Mouse (Mus musculus) hindbrain, embryonic 15.5 days (tissue): ENCODE results near the gene Mansc1. TPM values are rescaled to one million over a fixed set of nuclear protein-coding genes. Genes with fewer than 3 reads are reported as not detected.

Experiments used
- ATAC-seq: fragments of 200-750 bp; cut with Nextera tagmentation; 2 replicates; pipeline ENCODE4 v1.8.0; 2017; ENCODE audit warnings: low read depth, moderate number of reproducible peaks, moderate TSS enrichment; ENCODE audit not compliant: low FRiP score
- H3K27ac ChIP-seq: fragments of 300-500 bp; sonication (generic); replicated peaks from 2 replicates; pipeline ENCODE4 v1.5.1; 2015; ENCODE audit warnings: mild to moderate bottlenecking, inconsistent platforms
- H3K27me3 ChIP-seq: fragments of 300-500 bp; sonication (generic); 2 replicates; pipeline ENCODE4 v1.6.1; 2015; ENCODE audit warnings: control low read depth, inconsistent platforms
- H3K36me3 ChIP-seq: fragments of 300-500 bp; sonication (generic); 2 replicates; pipeline ENCODE4 v1.6.1; 2015; ENCODE audit warnings: control low read depth, inconsistent platforms
- H3K4me1 ChIP-seq: fragments of 300-500 bp; sonication (generic); replicated peaks from 2 replicates; pipeline ENCODE4 v1.6.1; 2015; ENCODE audit warnings: control low read depth, inconsistent platforms
- H3K4me2 ChIP-seq: fragments of 300-500 bp; sonication (generic); 2 replicates; pipeline ENCODE4 v1.6.1; 2015; ENCODE audit warnings: moderate library complexity, mild to moderate bottlenecking, inconsistent platforms
- H3K4me3 ChIP-seq: fragments of 300-500 bp; sonication (generic); 2 replicates; pipeline ENCODE4 v1.5.1; 2015; ENCODE audit warnings: mild to moderate bottlenecking, inconsistent platforms
- H3K9ac ChIP-seq: fragments of 300-500 bp; sonication (generic); 2 replicates; pipeline ENCODE4 v1.6.1; 2015; ENCODE audit warnings: inconsistent platforms
- H3K9me3 ChIP-seq: fragments of 300-500 bp; sonication (generic); 2 replicates; pipeline ENCODE4 v1.6.1; 2016; ENCODE audit warnings: control low read depth, inconsistent platforms
- WGBS: fragments of 180-500 bp; shearing (Covaris S2); methylation state at CpG from one replicate; pipeline ENCODE4 v1.1.7; 2015; 5-methylcytosine and 5-hydroxymethylcytosine counted together
- polyA plus RNA-seq: library from polyadenylated mRNA; unstranded; fragments of >200 nt; fragmentation: Nextera tagmentation; extraction: Ambion mirVana; gene quantifications from 2 replicates; pipeline ENCODE4 v1.2.1, GENCODE M21; 2015

The Mansc1 gene
- polyA plus RNA-seq, 1 experiment from 2014 or later = 1.3 TPM

DNA sequence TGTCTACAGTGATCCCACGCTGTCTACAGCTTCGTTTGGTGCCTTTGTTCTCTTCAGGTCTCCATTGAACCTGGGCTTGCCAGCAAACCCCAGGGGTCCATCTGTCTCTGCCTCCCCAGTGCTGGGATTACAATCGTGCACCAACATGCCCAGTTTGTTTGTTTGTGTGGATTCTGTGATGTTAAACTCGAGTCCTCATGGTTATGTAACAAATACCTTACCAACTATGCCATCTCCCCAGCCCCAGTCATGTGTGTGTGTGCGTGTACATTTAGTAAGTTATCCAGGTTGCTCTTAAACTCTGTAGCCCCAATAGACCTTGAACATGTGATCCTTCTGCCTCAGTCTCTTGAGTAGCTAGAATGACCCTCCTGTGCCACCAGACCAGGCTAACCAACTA lies 46.0 kb downstream of the Mansc1 start:
- no peaks in the 10 kb centered on the region for H3K27me3 ChIP-seq
- no peaks in the 10 kb centered on the region for H3K36me3 ChIP-seq
- no peak overlapping the region for H3K9ac ChIP-seq
- ATAC-seq = no peak
- H3K27ac ChIP-seq = no peak overlapping the region
- no peaks in the 10 kb centered on the region for H3K9me3 ChIP-seq
- H3K4me1 ChIP-seq = no peaks in the 10 kb centered on the region
- H3K4me2 ChIP-seq = no peak overlapping the region
- no peak overlapping the region for H3K4me3 ChIP-seq
- 80% methylated on average over 5 of the region's 5 CpGs for WGBS

DNA sequence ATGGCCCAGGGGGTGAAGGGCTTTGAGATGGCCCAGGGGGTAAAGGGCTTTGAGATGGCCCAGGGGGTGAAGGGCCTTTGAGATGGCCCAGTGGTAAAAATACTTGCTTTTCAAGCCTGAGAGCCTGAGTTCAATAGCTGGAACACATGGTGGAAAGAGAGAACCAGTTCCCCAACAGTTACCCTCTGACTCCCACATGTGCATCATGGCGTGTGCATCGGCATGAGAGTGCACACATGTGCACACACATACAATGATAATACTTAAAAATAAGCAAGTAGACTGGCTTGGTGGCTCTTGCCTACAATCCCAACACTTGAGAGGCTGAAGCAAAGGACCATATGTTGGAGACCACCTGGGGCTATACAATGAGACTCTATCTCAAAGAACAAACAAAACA lies 47.7 kb downstream of the Mansc1 start:
- H3K27ac ChIP-seq = no peak overlapping the region
- H3K4me1 ChIP-seq = no peaks in the 10 kb centered on the region
- WGBS = 98% methylated on average over 2 of the region's 2 CpGs
- ATAC-seq = no peak
- no peak overlapping the region for H3K9ac ChIP-seq
- H3K9me3 ChIP-seq = no peaks in the 10 kb centered on the region
- no peaks in the 10 kb centered on the region for H3K27me3 ChIP-seq
- no peaks in the 10 kb centered on the region for H3K36me3 ChIP-seq
- H3K4me2 ChIP-seq = no peak overlapping the region
- H3K4me3 ChIP-seq = no peak overlapping the region

DNA sequence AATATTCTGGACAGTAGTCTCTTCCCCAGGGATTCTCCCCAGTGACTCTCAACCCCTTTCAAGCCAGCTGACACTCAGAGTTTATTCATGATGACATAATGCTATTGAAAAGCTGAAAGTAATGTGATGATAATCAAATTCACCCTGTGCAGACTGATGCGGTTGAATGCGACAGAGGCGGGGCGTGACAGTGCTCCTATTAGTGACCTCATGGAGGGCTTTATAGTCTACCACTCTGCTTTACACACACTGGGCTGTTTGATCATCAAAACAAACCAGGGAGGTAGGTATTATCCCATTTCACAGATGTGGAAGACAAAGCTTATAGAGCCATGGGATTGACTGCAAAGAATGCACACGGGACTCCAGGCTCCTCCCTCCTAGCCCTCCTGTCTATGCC lies 50.2 kb downstream of the Mansc1 start:
- H3K9me3 ChIP-seq = no peaks in the 10 kb centered on the region

DNA sequence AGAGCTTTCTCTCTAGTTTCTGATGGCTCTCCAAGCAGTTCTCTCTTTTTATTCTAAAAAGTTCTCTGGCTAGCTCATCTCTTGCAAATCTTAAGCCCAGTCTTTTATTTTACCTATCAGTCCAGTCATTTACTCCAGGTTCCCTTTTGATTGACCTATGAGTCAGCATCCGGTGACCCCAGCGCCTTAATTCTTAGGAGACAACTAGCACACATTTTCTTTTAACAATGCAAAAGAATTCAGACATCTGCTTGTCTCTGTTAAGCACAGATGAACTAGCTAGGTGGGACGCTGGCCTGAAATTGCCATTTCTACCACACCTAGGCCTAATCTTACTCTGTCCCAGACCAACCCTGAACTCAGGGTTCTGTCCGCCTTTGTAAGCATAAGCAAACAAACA lies 52.8 kb downstream of the Mansc1 start:
- Histone ChIP-seq H3K36me3 (no peaks in the 10 kb centered on the region), H3K9me3 (no peaks in the 10 kb centered on the region), H3K4me2 (no peak overlapping the region), H3K4me3 (no peak overlapping the region), H3K4me1 (no peaks in the 10 kb centered on the region), H3K9ac (no peak overlapping the region), H3K27ac (no peak overlapping the region), H3K27me3 (no peaks in the 10 kb centered on the region)
- no peak for ATAC-seq
- WGBS = 92% methylated on average over 4 of the region's 4 CpGs

More for the DNA sequence above, 50.2 kb downstream of the Mansc1 start:
- no peak for ATAC-seq
- H3K27ac ChIP-seq = no peak overlapping the region
- no peaks in the 10 kb centered on the region for H3K36me3 ChIP-seq
- H3K4me3 ChIP-seq = no peak overlapping the region
- H3K9ac ChIP-seq = no peak overlapping the region
- no peak overlapping the region for H3K4me2 ChIP-seq
- no peaks in the 10 kb centered on the region for H3K27me3 ChIP-seq
- 26% methylated on average over 5 of the region's 5 CpGs for WGBS
- no peaks in the 10 kb centered on the region for H3K4me1 ChIP-seq

DNA sequence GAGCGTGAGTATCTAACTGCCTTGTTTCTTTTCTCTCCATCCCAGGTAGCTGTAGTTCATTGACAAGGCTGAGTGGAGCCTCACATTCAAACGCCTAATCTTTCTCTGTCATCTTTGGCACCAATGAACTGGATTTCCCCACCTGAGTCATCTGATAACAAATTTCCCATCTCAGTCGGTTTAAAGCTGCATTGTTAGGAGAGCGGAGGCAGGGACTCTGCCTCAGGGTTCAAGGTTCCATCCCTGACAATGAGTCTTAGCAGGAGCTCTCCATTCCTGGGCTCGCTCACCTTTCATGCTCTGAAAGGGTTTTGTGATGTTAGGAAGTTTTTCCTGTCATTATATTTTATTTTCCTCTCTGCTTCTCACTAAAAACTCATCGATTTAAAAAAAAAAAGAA lies 54.2 kb downstream of the Mansc1 start:
- ATAC-seq = no peak

DNA sequence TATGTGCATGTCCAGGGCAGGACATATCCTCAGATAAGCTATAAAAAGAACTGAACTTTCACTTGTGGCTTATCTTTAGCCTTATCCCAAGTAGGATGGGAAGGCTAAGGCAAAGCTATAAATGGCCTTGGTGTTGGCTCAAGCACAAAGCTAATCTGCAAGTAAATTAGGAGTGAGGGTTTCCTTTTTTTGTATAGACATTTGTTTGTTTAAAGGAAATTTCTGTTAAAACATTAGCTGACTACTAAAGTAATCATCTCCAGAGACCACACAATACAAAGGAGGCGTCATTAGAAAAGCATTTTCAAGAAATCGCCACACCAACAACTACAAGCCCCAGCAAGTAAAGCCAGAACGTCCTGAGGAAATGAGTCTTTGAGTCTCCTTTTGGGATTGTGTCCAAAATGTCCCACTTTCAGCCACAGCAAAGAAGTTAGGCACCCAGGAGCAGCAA lies 57.0 kb downstream of the Mansc1 start:
- Histone ChIP-seq H3K27ac (no peak overlapping the region), H3K36me3 (no peaks in the 10 kb centered on the region), H3K4me3 (no peak overlapping the region), H3K27me3 (no peaks in the 10 kb centered on the region), H3K4me1 (no peaks in the 10 kb centered on the region), H3K9me3 (no peaks in the 10 kb centered on the region), H3K4me2 (no peak overlapping the region), H3K9ac (no peak overlapping the region)
- WGBS = 73% methylated on average over 3 of the region's 3 CpGs
- ATAC-seq = no peak

More for the DNA sequence above, 54.2 kb downstream of the Mansc1 start:
- 60% methylated on average over 6 of the region's 6 CpGs for WGBS
- Histone ChIP-seq H3K36me3 (no peaks in the 10 kb centered on the region), H3K9ac (no peak overlapping the region), H3K9me3 (no peaks in the 10 kb centered on the region), H3K27me3 (no peaks in the 10 kb centered on the region), H3K4me1 (no peaks in the 10 kb centered on the region), H3K27ac (no peak overlapping the region), H3K4me2 (no peak overlapping the region), H3K4me3 (no peak overlapping the region)

DNA sequence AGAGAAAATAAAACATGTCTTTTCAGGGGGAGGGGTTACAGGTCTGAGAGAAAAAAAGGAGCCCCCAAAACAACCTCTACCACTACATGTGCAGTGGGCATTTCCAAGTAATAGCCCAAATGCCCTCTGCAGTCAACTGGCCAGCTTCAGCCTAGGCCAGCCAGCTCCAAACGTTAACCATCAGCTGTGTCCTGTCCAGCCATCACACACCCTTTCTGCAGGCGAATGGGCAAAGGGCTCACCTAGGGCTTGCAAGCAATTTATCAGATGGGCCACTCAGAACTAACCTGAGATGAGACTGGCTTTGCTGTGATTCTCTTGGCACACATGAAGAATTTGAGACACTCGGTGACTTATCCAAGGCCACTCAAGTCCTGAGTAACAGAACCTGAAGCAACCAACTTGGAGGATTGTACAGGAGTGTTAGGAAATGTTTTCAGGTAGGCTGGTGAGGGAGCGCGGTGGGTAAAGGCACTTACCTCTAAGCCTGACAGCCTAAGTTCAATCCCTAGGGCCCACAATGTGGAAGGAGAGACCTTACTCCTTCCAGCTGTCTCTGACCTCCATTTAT lies 64.2 kb downstream of the Mansc1 start:
- no peak overlapping the region for H3K27ac ChIP-seq
- no peak overlapping the region for H3K4me3 ChIP-seq
- peaks cover 18% of the 10 kb centered on the region for H3K4me1 ChIP-seq
- WGBS = 73% methylated on average over 5 of the region's 5 CpGs
- no peak overlapping the region for H3K9ac ChIP-seq
- no peaks in the 10 kb centered on the region for H3K36me3 ChIP-seq
- no peaks in the 10 kb centered on the region for H3K9me3 ChIP-seq
- H3K27me3 ChIP-seq = no peaks in the 10 kb centered on the region
- H3K4me2 ChIP-seq = no peak overlapping the region
- no peak for ATAC-seq

DNA sequence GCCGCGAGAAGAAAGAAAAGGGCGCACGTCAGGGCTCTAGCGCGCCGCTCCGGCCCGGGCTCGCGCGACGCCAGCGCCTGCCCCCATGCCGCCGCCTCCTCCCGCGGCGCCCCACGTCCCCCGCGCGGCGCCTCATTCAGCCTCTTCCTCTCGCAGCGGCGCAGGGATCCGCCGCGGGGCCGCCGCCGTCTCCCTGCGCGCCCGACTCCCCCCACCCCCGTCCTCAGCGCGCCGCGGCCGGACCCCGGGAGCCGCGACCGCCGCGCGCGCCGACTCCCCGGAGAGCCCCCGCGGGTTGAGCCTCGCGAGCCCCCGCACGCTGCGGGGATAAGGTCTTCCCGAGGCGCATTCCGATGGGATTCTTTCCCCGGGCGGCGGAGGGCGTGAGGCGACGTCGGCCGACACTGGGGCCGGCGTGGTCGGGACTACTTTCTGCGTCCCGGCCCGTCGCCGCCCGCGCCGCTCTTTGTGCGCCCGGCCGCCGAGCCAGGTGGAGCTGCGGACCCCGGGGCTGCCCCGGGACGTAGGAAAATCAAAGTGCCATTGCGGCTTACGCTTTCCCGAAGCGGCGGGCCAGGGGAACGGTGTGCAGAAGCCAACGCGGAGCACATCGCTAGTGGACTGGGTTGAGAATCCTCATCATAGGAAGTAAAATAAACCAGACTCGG lies 65.3 kb downstream of the Mansc1 start, which contains the start of gene Lrp6:
Lrp6 (minus strand) TSS at position 148 of the 668 bp plus-strand sequence.
- no peaks in the 10 kb centered on the region for H3K27me3 ChIP-seq
- peak within 1 kb of the TSS; percentile 100 for H3K27ac ChIP-seq
- H3K4me2 ChIP-seq = peak within 1 kb of the TSS; percentile 66
- H3K9me3 ChIP-seq = no peaks in the 10 kb centered on the region
- no peaks in the 10 kb centered on the region for H3K36me3 ChIP-seq
- H3K9ac ChIP-seq = peak within 1 kb of the TSS; percentile 96
- WGBS = under 1% methylated on average over 72 of the region's 99 CpGs
- H3K4me1 ChIP-seq = peaks cover 21% of the 10 kb centered on the region
- H3K4me3 ChIP-seq = peak within 1 kb of the TSS; percentile 98
- peak; percentile 92 for ATAC-seq

DNA sequence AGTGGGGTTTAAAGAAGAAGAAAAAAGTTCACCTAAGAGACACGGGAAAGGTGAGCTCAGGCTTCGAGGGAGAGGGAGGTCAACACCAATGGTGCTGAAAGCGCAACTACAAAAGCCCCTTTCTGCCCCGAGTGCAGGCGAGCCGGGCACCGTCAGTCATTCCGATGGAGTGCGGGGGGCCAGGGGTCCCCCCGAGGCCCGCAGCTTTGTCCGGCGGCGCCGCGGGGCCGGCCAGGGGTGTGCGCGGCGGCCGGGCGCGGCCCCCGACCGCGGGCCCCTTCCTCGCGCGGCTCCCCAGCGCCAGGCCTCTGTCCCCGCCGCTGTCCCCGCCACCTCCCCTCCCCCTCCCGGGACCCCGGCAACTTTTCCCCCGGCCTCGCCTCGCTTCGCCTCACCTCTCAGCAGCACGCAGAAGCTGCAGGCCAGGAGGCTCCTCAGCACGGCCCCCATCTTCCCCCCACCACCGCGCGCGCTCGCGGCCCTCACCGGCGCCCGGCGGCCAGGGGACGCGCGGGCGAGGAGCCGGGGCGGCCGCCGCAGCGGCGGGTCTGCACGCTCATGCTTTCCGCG lies 66.0 kb downstream of the Mansc1 start:
- Histone ChIP-seq H3K27me3 (no peaks in the 10 kb centered on the region), H3K36me3 (no peaks in the 10 kb centered on the region), H3K4me1 (peaks cover 21% of the 10 kb centered on the region), H3K4me3 (peak overlapping the region; percentile 98), H3K9ac (peak overlapping the region; percentile 96), H3K4me2 (peak overlapping the region; percentile 66), H3K27ac (peak overlapping the region; percentile 100), H3K9me3 (no peaks in the 10 kb centered on the region)
- 0% methylated on average over 57 of the region's 64 CpGs for WGBS
- ATAC-seq = peak; percentile 83

DNA sequence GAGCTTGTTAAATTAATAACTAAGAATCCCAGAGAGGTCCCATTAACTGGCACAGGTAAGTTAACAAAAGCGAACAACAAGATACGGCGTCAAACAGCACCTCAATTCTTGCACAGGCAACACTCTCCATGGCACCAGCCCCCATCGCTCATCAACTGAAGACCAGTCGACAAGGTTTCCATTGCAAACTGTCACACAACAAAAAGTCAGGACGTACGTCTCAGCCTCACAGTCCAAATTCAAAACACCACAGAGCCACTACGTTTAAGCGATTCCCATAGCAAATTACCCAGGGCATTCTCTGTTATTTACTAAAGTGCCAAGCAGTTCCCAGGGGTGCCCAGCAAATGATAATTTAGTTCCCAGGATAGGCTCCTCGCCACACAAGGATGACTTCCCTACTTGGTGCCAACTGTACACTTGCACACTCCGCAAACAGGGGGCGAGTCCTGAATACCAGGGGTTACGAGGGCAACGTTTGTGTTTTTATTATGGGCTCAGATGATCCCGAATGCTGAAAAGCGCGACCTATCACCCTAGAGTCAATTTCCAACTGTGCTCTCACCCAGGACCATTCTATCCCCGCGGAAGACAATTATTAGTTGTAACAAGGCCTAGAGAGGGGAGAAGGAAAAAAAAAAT lies 66.6 kb downstream of the Mansc1 start:
- H3K9me3 ChIP-seq = no peaks in the 10 kb centered on the region
- peak overlapping the region; percentile 66 for H3K4me2 ChIP-seq
- H3K4me3 ChIP-seq = peak overlapping the region; percentile 98
- peak overlapping the region; percentile 96 for H3K9ac ChIP-seq
- no peak for ATAC-seq
- peaks cover 21% of the 10 kb centered on the region for H3K4me1 ChIP-seq
- peak overlapping the region; percentile 100 for H3K27ac ChIP-seq
- WGBS = 2% methylated on average over 19 of the region's 19 CpGs
- H3K36me3 ChIP-seq = no peaks in the 10 kb centered on the region
- H3K27me3 ChIP-seq = no peaks in the 10 kb centered on the region

DNA sequence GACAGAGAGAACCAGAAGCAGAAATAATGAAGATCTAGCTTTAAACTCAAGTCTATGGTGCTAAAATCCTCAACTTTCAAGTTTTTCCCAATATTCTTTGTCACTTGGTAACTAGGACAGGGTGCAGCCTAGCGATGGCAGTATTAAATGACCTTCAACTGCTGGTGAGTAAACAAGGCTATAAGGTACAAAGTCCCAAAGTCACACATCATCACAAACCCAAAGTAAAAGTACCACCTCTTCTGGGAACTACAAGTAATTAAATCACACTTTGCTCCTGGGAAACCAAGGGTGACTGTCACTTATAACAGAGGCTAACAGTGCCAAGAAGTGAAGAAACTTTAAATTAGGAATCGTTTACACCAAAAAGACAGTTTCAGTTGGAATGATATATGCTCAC lies 67.7 kb downstream of the Mansc1 start:
- Histone ChIP-seq H3K27me3 (no peaks in the 10 kb centered on the region), H3K27ac (no peak overlapping the region), H3K36me3 (no peaks in the 10 kb centered on the region), H3K9ac (no peak overlapping the region), H3K4me1 (peaks cover 23% of the 10 kb centered on the region), H3K9me3 (no peaks in the 10 kb centered on the region), H3K4me2 (peak overlapping the region; percentile 66), H3K4me3 (0 out of 2 replicates have a peak overlapping the region, but pooled peaks have one; percentile 98)
- ATAC-seq = no peak
- 67% methylated on average over 2 of the region's 2 CpGs for WGBS

DNA sequence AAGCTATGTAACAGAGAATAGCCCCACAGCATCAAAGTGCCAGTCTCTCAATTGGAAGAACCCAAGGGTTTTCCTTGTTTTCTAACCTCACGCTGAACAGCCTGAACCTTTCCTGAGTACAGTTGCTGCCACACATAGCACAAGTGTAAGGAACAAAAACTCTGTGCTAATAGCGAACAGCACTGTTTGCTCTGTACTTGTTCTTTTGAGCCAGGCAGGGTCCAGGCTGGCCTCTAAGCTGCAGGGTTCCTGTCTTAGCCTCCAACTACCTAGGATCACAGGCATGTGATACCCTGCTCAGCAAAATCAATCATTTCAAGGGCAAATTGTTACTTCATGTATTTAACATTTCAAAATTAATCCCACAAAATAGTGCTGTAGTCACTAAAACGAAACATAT lies 72.7 kb downstream of the Mansc1 start:
- WGBS = 72% methylated on average over 3 of the region's 3 CpGs
- peaks cover 39% of the 10 kb centered on the region for H3K4me1 ChIP-seq
- no peak overlapping the region for H3K27ac ChIP-seq
- H3K4me2 ChIP-seq = no peak overlapping the region
- no peaks in the 10 kb centered on the region for H3K27me3 ChIP-seq
- no peaks in the 10 kb centered on the region for H3K9me3 ChIP-seq
- ATAC-seq = no peak
- no peak overlapping the region for H3K4me3 ChIP-seq
- no peaks in the 10 kb centered on the region for H3K36me3 ChIP-seq
- H3K9ac ChIP-seq = no peak overlapping the region
